Mouse (Mus musculus) limb, embryonic 14.5 days (tissue): ENCODE measurements around the gene Spag9. TPM values are rescaled to one million over a fixed set of nuclear protein-coding genes. Genes with fewer than 3 reads are reported as not detected.

Source experiments
- ATAC-seq: fragments of 200-750 bp; cut with Nextera tagmentation; 2 replicates; pipeline ENCODE4 v1.8.0; 2017; ENCODE audit warnings: low read depth, moderate number of reproducible peaks, moderate TSS enrichment; ENCODE audit not compliant: low FRiP score
- DNase-seq: peaks from one replicate; pipeline ENCODE4 v3.0.0-alpha.2; 2015; ENCODE audit warnings: low spot score
- H3K27ac ChIP-seq: fragments of 300-500 bp; sonication (generic); replicated peaks from 2 replicates; pipeline ENCODE4 v1.5.1; 2014; ENCODE audit warnings: low read depth, mild to moderate bottlenecking, low read length, moderate library complexity, mixed read lengths
- H3K27me3 ChIP-seq: fragments of 300-500 bp; sonication (generic); 2 replicates; pipeline ENCODE4 v1.6.1; 2014; ENCODE audit warnings: low read length, mixed read lengths; ENCODE audit not compliant: control insufficient read depth, insufficient read depth
- H3K36me3 ChIP-seq: fragments of 300-500 bp; sonication (generic); 2 replicates; pipeline ENCODE4 v1.6.1; 2014; ENCODE audit warnings: mild to moderate bottlenecking, low read length, moderate library complexity, mixed read lengths; ENCODE audit not compliant: control insufficient read depth, insufficient read depth
- H3K4me1 ChIP-seq: fragments of 300-500 bp; sonication (generic); 2 replicates; pipeline ENCODE4 v1.6.1; 2014; ENCODE audit warnings: antibody characterized with exemption, low read length, mixed read lengths; ENCODE audit not compliant: control insufficient read depth, insufficient read depth
- H3K4me2 ChIP-seq: fragments of 300-500 bp; sonication (generic); replicated peaks from 2 replicates; pipeline ENCODE4 v1.6.1; 2014; ENCODE audit warnings: low read depth, mild to moderate bottlenecking, low read length, moderate library complexity; ENCODE audit not compliant: severe bottlenecking
- H3K4me3 ChIP-seq: fragments of 300-500 bp; sonication (generic); replicated peaks from 2 replicates; pipeline ENCODE4 v1.5.1; 2014; ENCODE audit warnings: low read length
- H3K9ac ChIP-seq: fragments of 300-500 bp; sonication (generic); 2 replicates; pipeline ENCODE4 v1.6.1; 2014; ENCODE audit warnings: mild to moderate bottlenecking, low read depth, low read length, moderate library complexity; ENCODE audit not compliant: severe bottlenecking
- H3K9me3 ChIP-seq: fragments of 300-500 bp; sonication (generic); 2 replicates; pipeline ENCODE4 v1.6.1; 2016; ENCODE audit warnings: low read length; ENCODE audit not compliant: control insufficient read depth
- POLR2A ChIP-seq: fragments of 200-500 bp; IDR thresholded peaks from 2 replicates; pipeline ENCODE4 v1.8.0; 2012; ENCODE audit warnings: inconsistent platforms, mild to moderate bottlenecking, moderate library complexity, borderline replicate concordance; ENCODE audit not compliant: insufficient read depth, insufficient read length; ENCODE audit errors: extremely low read depth
- WGBS: fragments of 180-500 bp; shearing (Covaris S2); extraction: QIAGEN DNeasy Blood & Tissue Kit; methylation state at CpG from one replicate; pipeline ENCODE4 v1.1.7; 2014; 5-methylcytosine and 5-hydroxymethylcytosine counted together
- polyA plus RNA-seq, 2 experiments: library from polyadenylated mRNA; depleted of rRNA in 1 of 2; stranded (reverse) in 1 of 2; unstranded in 1 of 2; fragments of >200 nt; fragmentation: Nextera tagmentation in 1 of 2; extraction: Ambion mirVana in 1 of 2; gene quantifications; 2 replicates each; pipeline versions ENCODE4 v1.2.1 to v1.2.3; 2012 to 2014

Gene Spag9
- polyA plus RNA-seq, 2 experiments: 56.3 to 64.6 TPM

- WGBS: 82% methylated on average over 4 of the region's 4 CpGs
- peaks cover 81% of the 10 kb centered on the region for H3K36me3 ChIP-seq
- DNase-seq (no peak), ATAC-seq (no peak)
- H3K4me3 ChIP-seq: no peak overlapping the region
- H3K27me3 ChIP-seq: no peaks in the 10 kb centered on the region
- H3K27ac ChIP-seq: no peak overlapping the region
- no peak overlapping the region for H3K9ac ChIP-seq
- no peak overlapping the region for H3K4me2 ChIP-seq
- no peaks in the 10 kb centered on the region for H3K4me1 ChIP-seq
- TF ChIP-seq POLR2A: no peak
- H3K9me3 ChIP-seq: no peaks in the 10 kb centered on the region
Observed at GRCm38 (mm10) chr11:94090496-94090895, 94.6 kb downstream of the Spag9 start.

- no peak for ATAC-seq
Observed at GRCm38 (mm10) chr11:94097489-94097888, 101.6 kb downstream of the Spag9 start.

GRCm38 (mm10) chr11:94098840-94099239, 102.9 kb downstream of the Spag9 start:
- 87% methylated on average over 5 of the region's 5 CpGs for WGBS
- Histone ChIP-seq H3K27me3 (no peaks in the 10 kb centered on the region), H3K27ac (no peak overlapping the region), H3K4me2 (no peak overlapping the region), H3K9me3 (no peaks in the 10 kb centered on the region), H3K4me1 (no peaks in the 10 kb centered on the region), H3K36me3 (peaks cover 75% of the 10 kb centered on the region), H3K9ac (no peak overlapping the region), H3K4me3 (no peak overlapping the region)
- DNase-seq (no peak), ATAC-seq (no peak)
- TF ChIP-seq POLR2A: no peak

More at GRCm38 (mm10) chr11:94097489-94097888, 101.6 kb downstream of the Spag9 start:
- Histone ChIP-seq H3K4me3 (no peak overlapping the region), H3K27me3 (no peaks in the 10 kb centered on the region), H3K27ac (no peak overlapping the region), H3K4me1 (no peaks in the 10 kb centered on the region), H3K4me2 (no peak overlapping the region), H3K9me3 (no peaks in the 10 kb centered on the region), H3K36me3 (peaks cover 81% of the 10 kb centered on the region), H3K9ac (no peak overlapping the region)
- 90% methylated on average over 3 of the region's 3 CpGs for WGBS
- DNase-seq: no peak
- TF ChIP-seq POLR2A: no peak

- ATAC-seq: no peak
- no peaks in the 10 kb centered on the region for H3K27me3 ChIP-seq
- H3K27ac ChIP-seq: no peak overlapping the region
Observed at GRCm38 (mm10) chr11:94113795-94114194, 117.9 kb downstream of the Spag9 start.

GRCm38 (mm10) chr11:94115408-94115807, 119.5 kb downstream of the Spag9 start:
- Histone ChIP-seq H3K4me1 (no peaks in the 10 kb centered on the region), H3K4me3 (no peak overlapping the region), H3K27me3 (no peaks in the 10 kb centered on the region), H3K27ac (no peak overlapping the region), H3K9ac (no peak overlapping the region), H3K36me3 (peaks cover 58% of the 10 kb centered on the region), H3K9me3 (no peaks in the 10 kb centered on the region), H3K4me2 (no peak overlapping the region)
- ATAC-seq (no peak), DNase-seq (no peak)
- no peak for TF ChIP-seq POLR2A
- WGBS: 98% methylated on average over 5 of the region's 5 CpGs

More at GRCm38 (mm10) chr11:94113795-94114194, 117.9 kb downstream of the Spag9 start:
- WGBS: 98% methylated on average over 2 of the region's 2 CpGs
- Histone ChIP-seq H3K4me2 (no peak overlapping the region), H3K4me1 (no peaks in the 10 kb centered on the region), H3K9me3 (no peaks in the 10 kb centered on the region), H3K36me3 (peaks cover 55% of the 10 kb centered on the region), H3K9ac (no peak overlapping the region), H3K4me3 (no peak overlapping the region)
- no peak for TF ChIP-seq POLR2A
- no peak for DNase-seq

- Histone ChIP-seq H3K4me2 (no peak overlapping the region), H3K27ac (no peak overlapping the region), H3K9ac (no peak overlapping the region), H3K27me3 (no peaks in the 10 kb centered on the region), H3K4me3 (no peak overlapping the region), H3K4me1 (no peaks in the 10 kb centered on the region), H3K36me3 (peaks cover 64% of the 10 kb centered on the region), H3K9me3 (no peaks in the 10 kb centered on the region)
- DNase-seq: no peak
- ATAC-seq: no peak
- no peak for TF ChIP-seq POLR2A
- WGBS: 94% methylated on average over 7 of the region's 7 CpGs
Observed at GRCm38 (mm10) chr11:94116655-94117054, 120.8 kb downstream of the Spag9 start.
